Mouse (Mus musculus) limb, embryonic 11.5 days (tissue): ENCODE data around the gene Alas2. TPM values are rescaled to one million over a fixed set of nuclear protein-coding genes. Genes with fewer than 3 reads are reported as not detected.

Experiments
- ATAC-seq: fragments of 200-750 bp; cut with Nextera tagmentation; 2 replicates; pipeline ENCODE4 v1.8.0; 2017; ENCODE audit warnings: low read depth; ENCODE audit not compliant: insufficient number of reproducible peaks, low FRiP score, low TSS enrichment
- DNase-seq: peaks from one replicate; pipeline ENCODE4 v3.0.0-alpha.2; 2015; ENCODE audit warnings: low spot score
- H3K27ac ChIP-seq: fragments of 300-500 bp; sonication (generic); replicated peaks from 2 replicates; pipeline ENCODE4 v1.5.1; 2014; ENCODE audit warnings: low read depth, mild to moderate bottlenecking, low read length
- H3K27me3 ChIP-seq: fragments of 300-500 bp; sonication (generic); 2 replicates; pipeline ENCODE4 v1.6.1; 2014; ENCODE audit warnings: mild to moderate bottlenecking, low read length, mixed read lengths; ENCODE audit not compliant: control insufficient read depth, insufficient read depth
- H3K36me3 ChIP-seq: fragments of 300-500 bp; sonication (generic); 2 replicates; pipeline ENCODE4 v1.6.1; 2014; ENCODE audit warnings: mild to moderate bottlenecking, low read length, moderate library complexity, mixed read lengths; ENCODE audit not compliant: control insufficient read depth, insufficient read depth
- H3K4me1 ChIP-seq: fragments of 300-500 bp; sonication (generic); 2 replicates; pipeline ENCODE4 v1.6.1; 2014; ENCODE audit warnings: low read length, mixed read lengths; ENCODE audit not compliant: control insufficient read depth, insufficient read depth
- H3K4me2 ChIP-seq: fragments of 300-500 bp; sonication (generic); 2 replicates; pipeline ENCODE4 v1.6.1; 2014; ENCODE audit warnings: low read depth, mild to moderate bottlenecking, moderate library complexity; ENCODE audit not compliant: severe bottlenecking
- H3K4me3 ChIP-seq: fragments of 300-500 bp; sonication (generic); 2 replicates; pipeline ENCODE4 v1.5.1; 2014; ENCODE audit warnings: low read depth, low read length
- H3K9ac ChIP-seq: fragments of 300-500 bp; sonication (generic); 2 replicates; pipeline ENCODE4 v1.6.1; 2014; ENCODE audit warnings: mild to moderate bottlenecking, low read length
- H3K9me3 ChIP-seq: fragments of 300-500 bp; sonication (generic); 2 replicates; pipeline ENCODE4 v1.6.1; 2016; ENCODE audit warnings: low read length; ENCODE audit not compliant: control insufficient read depth
- WGBS: fragments of 180-500 bp; shearing (Covaris S2); extraction: QIAGEN DNeasy Blood & Tissue Kit; methylation state at CpG from one replicate; pipeline ENCODE4 v1.1.7; 2014; 5-methylcytosine and 5-hydroxymethylcytosine counted together
- polyA plus RNA-seq: library from polyadenylated mRNA; unstranded; fragments of >200 nt; fragmentation: Nextera tagmentation; extraction: Ambion mirVana; gene quantifications from 2 replicates; pipeline ENCODE4 v1.2.1, GENCODE M21; 2014

Gene Alas2
- 35.8 and 40.7 TPM in 2 replicates for polyA plus RNA-seq

GRCm38 (mm10) chrX:150547239-150547638 is at the start of gene Alas2:
TSS of gene Alas2 (plus strand) at chrX:150547375.
- no peak within 1 kb of the TSS for H3K4me2 ChIP-seq
- no peak for DNase-seq
- no peak within 1 kb of the TSS for H3K4me3 ChIP-seq
- ATAC-seq, result no peak
- H3K4me1 ChIP-seq, result no peaks in the 10 kb centered on the region
- no peak within 1 kb of the TSS for H3K27ac ChIP-seq
- no peaks in the 10 kb centered on the region for H3K9me3 ChIP-seq
- no peaks in the 10 kb centered on the region for H3K27me3 ChIP-seq
- H3K36me3 ChIP-seq, result no peaks in the 10 kb centered on the region
- no peak within 1 kb of the TSS for H3K9ac ChIP-seq
- 37% methylated on average over 5 of the region's 5 CpGs for WGBS

- Histone ChIP-seq H3K9me3 (no peaks in the 10 kb centered on the region), H3K36me3 (no peaks in the 10 kb centered on the region), H3K4me2 (no peak overlapping the region), H3K4me3 (no peak overlapping the region), H3K4me1 (no peaks in the 10 kb centered on the region), H3K9ac (no peak overlapping the region), H3K27ac (no peak overlapping the region), H3K27me3 (no peaks in the 10 kb centered on the region)
- DNase-seq (no peak), ATAC-seq (no peak)
- WGBS, result 88% methylated on average over 6 of the region's 6 CpGs
Observed at GRCm38 (mm10) chrX:150508696-150509095, 38.5 kb upstream of the Alas2 start.

GRCm38 (mm10) chrX:150510631-150511030 is 36.5 kb upstream of the Alas2 start:
- DNase-seq, result no peak

GRCm38 (mm10) chrX:150511274-150511673 is 35.9 kb upstream of the Alas2 start:
- H3K9me3 ChIP-seq, result no peaks in the 10 kb centered on the region
- no peak overlapping the region for H3K4me3 ChIP-seq
- H3K27ac ChIP-seq, result no peak overlapping the region
- H3K27me3 ChIP-seq, result no peaks in the 10 kb centered on the region
- H3K4me1 ChIP-seq, result no peaks in the 10 kb centered on the region
- no peak overlapping the region for H3K4me2 ChIP-seq
- no peaks in the 10 kb centered on the region for H3K36me3 ChIP-seq
- DNase-seq (no peak), ATAC-seq (no peak)
- WGBS, result 85% methylated on average over 6 of the region's 6 CpGs
- no peak overlapping the region for H3K9ac ChIP-seq

More at GRCm38 (mm10) chrX:150510631-150511030, 36.5 kb upstream of the Alas2 start:
- Histone ChIP-seq H3K9me3 (no peaks in the 10 kb centered on the region), H3K4me2 (no peak overlapping the region), H3K27me3 (no peaks in the 10 kb centered on the region), H3K4me3 (no peak overlapping the region), H3K27ac (no peak overlapping the region), H3K36me3 (no peaks in the 10 kb centered on the region), H3K4me1 (no peaks in the 10 kb centered on the region), H3K9ac (no peak overlapping the region)
- no peak for ATAC-seq
- WGBS, result 50% methylated on average over 4 of the region's 4 CpGs

- WGBS, result 89% methylated on average over 1 of the region's 1 CpGs
Observed at GRCm38 (mm10) chrX:150514127-150514526, 33.0 kb upstream of the Alas2 start.

GRCm38 (mm10) chrX:150516015-150516414 is 31.2 kb upstream of the Alas2 start:
- Histone ChIP-seq H3K9ac (no peak overlapping the region), H3K4me1 (no peaks in the 10 kb centered on the region), H3K9me3 (no peaks in the 10 kb centered on the region), H3K27me3 (no peaks in the 10 kb centered on the region), H3K4me3 (no peak overlapping the region), H3K36me3 (no peaks in the 10 kb centered on the region), H3K27ac (no peak overlapping the region), H3K4me2 (no peak overlapping the region)
- DNase-seq (no peak), ATAC-seq (no peak)

More at GRCm38 (mm10) chrX:150514127-150514526, 33.0 kb upstream of the Alas2 start:
- Histone ChIP-seq H3K4me3 (no peak overlapping the region), H3K4me1 (no peaks in the 10 kb centered on the region), H3K36me3 (no peaks in the 10 kb centered on the region), H3K27ac (no peak overlapping the region), H3K27me3 (no peaks in the 10 kb centered on the region), H3K9me3 (no peaks in the 10 kb centered on the region), H3K9ac (no peak overlapping the region), H3K4me2 (no peak overlapping the region)
- ATAC-seq, result no peak
- DNase-seq, result no peak

- H3K4me2 ChIP-seq, result no peak overlapping the region
- no peaks in the 10 kb centered on the region for H3K36me3 ChIP-seq
- DNase-seq (no peak), ATAC-seq (no peak)
- no peaks in the 10 kb centered on the region for H3K27me3 ChIP-seq
- no peak overlapping the region for H3K9ac ChIP-seq
- no peak overlapping the region for H3K4me3 ChIP-seq
- no peaks in the 10 kb centered on the region for H3K4me1 ChIP-seq
- WGBS, result 95% methylated on average over 1 of the region's 1 CpGs
- no peaks in the 10 kb centered on the region for H3K9me3 ChIP-seq
- H3K27ac ChIP-seq, result no peak overlapping the region
Observed at GRCm38 (mm10) chrX:150516477-150516876, 30.7 kb upstream of the Alas2 start.

GRCm38 (mm10) chrX:150540111-150540510 is 7.1 kb upstream of the Alas2 start:
- no peak for ATAC-seq
- Histone ChIP-seq H3K4me2 (no peak overlapping the region), H3K4me3 (no peak overlapping the region), H3K36me3 (no peaks in the 10 kb centered on the region), H3K27me3 (no peaks in the 10 kb centered on the region), H3K9me3 (no peaks in the 10 kb centered on the region), H3K27ac (no peak overlapping the region), H3K9ac (no peak overlapping the region), H3K4me1 (no peaks in the 10 kb centered on the region)
- 92% methylated on average over 2 of the region's 2 CpGs for WGBS
- DNase-seq, result no peak

- ATAC-seq (no peak), DNase-seq (no peak)
- no peaks in the 10 kb centered on the region for H3K9me3 ChIP-seq
- no peak overlapping the region for H3K4me2 ChIP-seq
- no peak overlapping the region for H3K9ac ChIP-seq
- H3K27ac ChIP-seq, result no peak overlapping the region
- no peaks in the 10 kb centered on the region for H3K27me3 ChIP-seq
- H3K4me3 ChIP-seq, result no peak overlapping the region
- no peaks in the 10 kb centered on the region for H3K36me3 ChIP-seq
- no peaks in the 10 kb centered on the region for H3K4me1 ChIP-seq
Observed at GRCm38 (mm10) chrX:150541684-150542083, 5.5 kb upstream of the Alas2 start.
